Mouse (Mus musculus): ENCODE data around the gene Dmpk.

GRCm38 (mm10) chr7:19068707-19069106 lies 14.9 kb upstream of the Dmpk start:
- TF ChIP-seq CTCF (conservative IDR thresholded peaks at IDR 0.05; ENCODE audit: insufficient read depth, insufficient read length, low read depth, low read length) (peak; percentile 78), POLR2A (IDR thresholded peaks at IDR 0.05; ENCODE audit: low read depth, low read length) (no peak)

All from kidney, adult 2 months (tissue).